Mouse (Mus musculus): ENCODE measurements around the gene Camta1.

Camta1 gene

GRCm38 (mm10) chr4:151097104-151097438, 764.6 kb downstream of the Camta1 start:
- peak in 1 of 2 experiments; percentile 29 for DNase-seq

DNA sequence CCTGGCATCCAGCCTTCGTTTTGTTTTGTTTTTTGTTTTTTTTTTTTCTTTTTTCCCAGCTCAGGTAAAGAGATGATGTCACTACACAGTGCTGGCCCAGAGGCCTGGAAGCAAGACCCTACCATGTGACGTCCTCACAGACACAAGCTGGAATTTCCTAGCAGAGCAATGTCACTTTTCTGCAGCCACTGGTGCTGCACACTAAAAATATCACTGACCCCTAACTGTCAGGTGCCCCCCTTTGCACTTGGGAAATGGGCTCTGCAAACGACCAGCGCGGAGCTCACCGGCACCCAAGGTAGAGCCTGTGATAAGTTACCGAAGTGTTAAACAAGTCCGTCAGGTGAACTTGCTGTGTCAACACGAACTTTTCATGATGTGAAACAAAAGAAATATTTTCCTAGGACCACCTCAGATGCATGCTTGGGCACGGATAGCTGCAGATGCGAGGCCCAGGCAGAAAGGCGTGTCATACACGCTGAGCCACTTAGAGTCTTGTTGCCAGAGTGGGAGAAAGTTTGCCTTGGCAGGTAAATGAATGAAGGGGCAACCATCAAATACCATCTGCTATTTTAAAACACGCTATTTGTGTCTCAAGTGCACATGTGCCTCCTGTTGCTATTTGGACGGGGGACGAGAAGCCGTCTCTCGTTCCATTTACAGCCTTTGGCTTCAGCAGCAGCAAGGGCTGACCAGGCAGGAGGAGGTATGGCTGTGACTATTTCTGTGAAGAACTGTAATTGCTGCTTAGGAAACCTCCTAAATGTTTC, 765.2 kb downstream of the Camta1 start:
- peak in 1 of 2 experiments; percentile 59 for DNase-seq

GRCm38 (mm10) chr4:151095207-151095606, 766.5 kb downstream of the Camta1 start:
- peak; percentile 75 to 89 for DNase-seq

DNA sequence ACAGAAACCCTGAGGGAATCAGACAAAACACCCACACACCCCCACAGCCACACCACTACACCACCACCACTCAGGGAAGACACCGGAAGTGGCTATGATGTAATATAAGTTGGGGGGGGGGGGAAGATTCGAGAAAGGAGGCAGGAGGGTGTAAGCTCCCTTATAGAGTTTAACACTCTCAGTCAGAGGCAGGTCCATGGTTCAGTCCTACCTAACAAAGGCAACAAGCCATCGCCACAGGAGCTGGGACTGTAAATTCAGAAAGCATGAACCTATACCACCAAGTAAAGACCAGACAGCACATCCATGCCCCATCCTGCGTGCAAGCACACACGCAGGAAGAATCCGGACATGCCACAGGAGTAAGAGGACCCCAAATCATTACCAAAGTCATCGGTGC, 772.4 kb downstream of the Camta1 start, which contains the start of gene Gm13090:
TSS of gene Gm13090 (plus strand) at position 301 of the 400 bp plus-strand sequence.
- no peak for DNase-seq

GRCm38 (mm10) chr4:151088819-151089218, 772.9 kb downstream of the Camta1 start:
- DNase-seq: peak; percentile 88

DNA sequence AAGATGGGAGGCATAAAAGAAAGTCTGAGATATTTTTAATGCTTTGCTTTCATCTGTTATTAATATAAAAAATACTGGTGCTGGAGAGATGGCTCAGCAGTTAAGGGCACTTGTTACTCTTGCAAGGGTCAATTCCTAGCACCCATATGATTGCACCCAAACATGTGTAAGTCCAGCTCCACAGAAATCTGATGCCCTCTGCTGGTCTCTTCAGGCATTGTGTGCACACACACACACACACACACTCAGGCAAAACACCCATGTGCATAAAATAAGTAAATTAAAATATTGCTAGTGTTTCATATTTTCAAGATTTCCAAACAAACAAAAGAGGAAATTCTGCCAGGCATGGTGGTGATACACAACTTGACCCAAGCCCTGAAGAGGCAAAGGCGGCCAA, 774.3 kb downstream of the Camta1 start:
- no peak for DNase-seq

- DNase-seq: no peak
Observed at GRCm38 (mm10) chr4:151083027-151083426, 778.6 kb downstream of the Camta1 start.

- DNase-seq: no peak
Observed at GRCm38 (mm10) chr4:151081977-151082376, 779.7 kb downstream of the Camta1 start.

- no peak for DNase-seq
Observed at GRCm38 (mm10) chr4:151081355-151081754, 780.3 kb downstream of the Camta1 start.

DNA sequence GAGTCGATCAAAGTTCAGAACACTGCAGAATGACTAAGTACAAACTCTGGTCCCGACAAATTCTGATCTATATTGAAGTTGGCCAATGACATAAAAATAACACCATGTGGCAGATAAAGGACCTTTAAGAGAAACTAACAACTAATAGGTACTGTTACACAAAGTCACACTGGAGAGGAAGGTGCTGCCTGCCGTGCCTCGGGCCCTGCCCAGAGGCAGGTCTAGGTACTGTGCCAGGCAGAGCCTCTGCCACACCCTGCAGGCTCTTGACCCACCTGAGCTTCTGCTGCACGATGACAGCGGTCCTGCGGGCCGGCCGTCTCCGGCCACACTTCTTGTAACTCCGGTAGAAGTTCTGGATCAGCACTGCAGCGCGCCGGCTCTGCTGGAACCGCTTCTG, 786.9 kb downstream of the Camta1 start:
- no peak for DNase-seq

DNA sequence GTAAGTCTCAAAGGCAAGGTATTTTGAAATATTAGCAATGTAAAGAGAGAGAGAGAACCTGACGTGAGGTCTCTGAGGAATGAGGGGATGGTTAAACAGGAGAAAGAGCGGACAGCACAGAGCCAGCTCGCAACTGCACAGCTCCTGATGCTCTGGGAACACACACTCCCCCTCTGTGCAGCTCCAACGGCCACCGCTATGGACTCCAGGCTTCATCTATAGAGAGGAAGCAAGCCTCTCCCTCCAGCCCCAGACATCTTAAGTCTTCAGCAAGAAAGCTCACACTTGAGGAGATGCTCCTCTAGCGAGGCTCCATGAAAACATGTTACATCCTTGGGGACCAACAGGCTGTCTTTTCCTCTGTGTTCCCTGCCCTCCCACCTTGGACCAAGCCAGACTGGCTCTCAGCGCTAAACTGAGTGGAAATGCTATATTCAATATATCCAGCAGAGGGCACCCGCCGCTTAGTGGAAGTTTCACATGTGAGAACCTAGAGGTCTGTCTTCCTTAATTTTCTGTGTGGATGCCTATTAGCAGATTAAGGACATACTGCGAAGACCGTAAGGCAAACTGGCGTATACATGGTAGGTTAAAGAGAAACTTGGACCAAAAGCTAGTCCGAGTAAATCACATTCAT, 788.5 kb downstream of the Camta1 start:
- peak; percentile 92 to 96 for DNase-seq

DNA sequence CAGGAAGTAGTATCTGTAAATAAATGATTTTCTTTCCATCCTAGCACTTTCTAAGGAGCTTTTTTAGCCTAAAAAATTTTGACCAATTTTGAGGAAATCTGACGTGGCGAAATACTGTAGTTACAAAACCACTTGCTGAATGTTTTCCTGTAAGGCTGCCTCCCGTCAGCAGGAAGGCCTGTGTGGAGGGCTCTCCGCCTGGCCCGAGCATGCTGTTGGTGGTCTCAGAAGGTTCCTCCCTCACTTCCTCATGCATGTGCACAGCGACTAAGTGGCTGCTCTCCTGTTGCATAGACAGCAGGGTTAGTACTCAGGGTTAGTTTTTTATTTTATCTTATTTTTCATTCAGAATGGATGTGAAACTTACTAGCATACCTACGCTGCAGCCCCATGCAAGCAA, 790.7 kb downstream of the Camta1 start:
- DNase-seq: no peak

DNA sequence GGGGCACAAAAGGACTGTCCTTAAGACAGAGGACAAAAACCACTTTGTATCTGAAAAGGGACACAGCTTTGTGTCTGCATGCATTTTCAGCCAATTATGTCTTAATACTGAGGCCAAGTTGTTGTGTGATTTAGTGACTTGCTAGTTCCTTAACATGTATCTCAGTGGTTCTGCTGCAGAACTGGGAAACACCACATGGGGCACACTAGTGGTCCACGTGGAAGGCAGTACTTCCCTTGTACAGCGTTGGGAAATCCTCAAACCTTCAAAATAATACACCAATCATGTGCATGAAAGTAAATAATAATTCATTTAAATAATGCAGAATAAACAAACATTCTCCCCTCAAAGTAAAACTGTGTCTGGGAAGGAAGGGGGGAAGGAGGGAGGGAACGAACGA, 792.9 kb downstream of the Camta1 start:
- no peak for DNase-seq

DNA sequence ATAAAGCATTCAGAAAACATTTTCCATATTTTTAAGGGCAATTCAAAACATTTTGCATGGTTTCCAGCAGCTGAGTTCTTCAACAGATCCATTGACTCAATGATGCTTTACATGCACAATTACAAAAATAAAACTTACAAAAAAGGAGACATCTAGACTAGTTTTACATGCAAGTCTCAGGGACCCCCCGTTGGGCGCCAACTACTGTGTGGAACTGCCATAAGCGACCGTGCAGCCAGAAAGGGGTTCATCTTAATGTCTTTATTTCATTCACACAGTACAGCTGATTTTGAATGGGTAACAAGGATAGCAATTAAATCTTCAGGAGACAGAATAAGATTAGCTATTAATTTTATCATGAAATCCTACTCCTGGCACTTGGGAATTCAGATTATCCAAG, 802.1 kb downstream of the Camta1 start:
- DNase-seq: peak; percentile 52

DNA sequence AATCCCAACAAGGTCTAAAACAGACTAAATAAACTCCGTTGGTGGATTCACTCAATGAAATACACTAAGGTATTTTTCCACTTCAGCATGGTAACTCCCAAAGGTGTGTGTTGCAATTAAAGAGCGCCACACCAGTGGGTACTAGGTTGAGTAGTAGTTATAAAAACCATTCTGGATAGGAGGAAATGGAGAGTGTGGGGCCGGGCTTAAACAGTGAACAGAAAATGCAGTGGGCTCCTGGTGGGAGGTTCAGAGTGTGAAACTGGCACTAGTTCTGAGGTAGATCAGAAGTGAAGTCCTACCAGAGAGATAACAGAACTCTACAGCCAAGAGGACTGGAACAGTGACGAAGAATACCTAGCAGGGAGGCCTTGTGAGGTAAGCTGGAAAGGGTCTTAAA, 803.0 kb downstream of the Camta1 start:
- peak in 1 of 2 experiments; percentile 30 for DNase-seq

- peak; percentile 100 for DNase-seq
Observed at GRCm38 (mm10) chr4:151057347-151058321, 804.0 kb downstream of the Camta1 start, which contains the start of gene Vamp3. Gene Vamp3, minus strand, starts transcription at chr4:151057963.

GRCm38 (mm10) chr4:151051162-151051561, 810.5 kb downstream of the Camta1 start:
- DNase-seq: no peak

GRCm38 (mm10) chr4:151046524-151046923, 815.2 kb downstream of the Camta1 start:
- DNase-seq: peak in 1 of 2 experiments; percentile 24

DNA sequence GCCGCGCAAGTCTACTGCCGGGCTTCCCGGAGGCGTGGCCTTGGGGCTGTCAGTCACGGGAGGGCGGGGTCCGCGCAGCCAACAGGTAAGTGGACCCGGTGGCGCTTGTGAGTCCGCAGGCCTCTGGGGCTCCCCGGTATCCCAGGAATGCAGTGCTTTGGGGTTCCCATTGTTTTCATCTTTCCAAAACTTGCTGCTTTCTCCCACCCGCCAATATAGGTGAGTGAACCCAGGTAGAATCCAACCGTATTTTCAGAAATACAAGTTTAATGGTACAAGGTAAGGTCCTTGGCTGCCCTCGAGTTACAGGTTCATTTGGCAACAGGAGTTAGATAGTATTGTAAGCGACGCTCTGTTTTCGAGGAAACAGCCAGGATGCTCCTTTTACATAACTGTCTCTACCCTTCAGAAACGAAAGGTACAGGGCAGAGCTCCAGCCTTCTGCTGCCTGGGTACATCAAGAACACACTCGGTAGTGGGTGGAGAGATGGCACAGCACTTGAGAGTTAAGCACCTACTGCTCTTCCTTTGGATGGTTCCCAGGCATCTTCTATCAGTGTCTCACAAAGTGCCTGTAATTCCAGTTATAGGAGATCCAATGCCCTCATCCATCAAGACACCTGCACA, 816.6 kb downstream of the Camta1 start:
- DNase-seq: peak in 1 of 2 experiments; percentile 19

- DNase-seq: peak; percentile 99
Observed at GRCm38 (mm10) chr4:151044037-151044943, 817.4 kb downstream of the Camta1 start, which contains the start of gene Per3. Gene Per3, minus strand, starts transcription at chr4:151044665.

GRCm38 (mm10) chr4:151043281-151043680, 818.4 kb downstream of the Camta1 start:
- DNase-seq: peak in 1 of 2 experiments; percentile 24
